Mouse (Mus musculus) spleen, postnatal 4 days (tissue): ENCODE measurements at regions not wholly inside any gene's neighbourhood (a gene's known extent, or its start where the extent isn't known, plus 50 kb on each side); places are given as distances from the start of the nearest gene placed in this dataset.
"Not testable (repeated sequence)": the region's sequence is repeated elsewhere in the genome, so short reads cannot be mapped to it uniquely, and the experiment has no call there.

Experiments used
- DNase-seq, 2 experiments: peaks; one replicate each; pipeline ENCODE4 v3.0.0; 2022; ENCODE audit warnings: low spot score in 2 of 2

DNA sequence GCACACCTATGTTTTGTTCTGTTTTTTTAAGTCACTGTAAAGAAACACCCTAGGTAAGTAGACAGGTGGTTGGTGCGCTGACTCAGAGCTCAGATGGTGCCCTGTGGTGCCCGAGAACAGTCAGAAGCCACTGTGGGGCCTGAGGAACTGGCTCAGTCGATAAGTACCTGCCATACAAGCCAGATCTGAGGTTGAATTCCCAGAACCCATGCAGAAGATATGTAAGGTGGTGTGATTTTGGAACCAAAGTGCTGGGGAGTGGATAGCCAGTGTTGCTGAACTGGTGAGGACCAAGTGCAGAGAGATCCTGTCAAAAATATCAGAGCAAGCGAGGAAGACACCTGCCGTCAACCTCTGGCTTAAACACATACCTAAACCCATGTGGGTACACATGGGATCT, 65.4 kb downstream of the Chst1 start:
- no peak for DNase-seq

DNA sequence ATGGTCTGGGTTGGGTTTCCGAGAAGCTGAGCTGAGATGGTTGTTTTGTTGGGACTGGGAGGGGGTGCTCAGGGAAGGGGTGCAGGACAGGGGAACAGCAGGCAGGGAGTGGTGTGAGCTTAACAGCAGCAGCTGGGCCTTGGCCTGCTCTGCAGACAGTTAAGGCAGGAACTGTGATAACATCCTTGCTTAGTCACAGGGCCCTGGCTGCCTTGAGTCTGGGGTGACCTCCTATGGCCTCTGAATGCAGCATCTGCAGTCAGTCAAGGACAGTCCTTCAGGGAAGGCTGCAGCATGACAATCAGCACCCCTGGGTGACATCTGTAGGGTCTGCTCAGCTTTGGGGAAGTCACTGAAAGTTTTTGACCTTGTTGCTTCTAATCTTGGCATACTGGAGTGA, 67.7 kb downstream of the Chst1 start:
- DNase-seq: peak in 1 of 2 experiments; percentile 26

DNA sequence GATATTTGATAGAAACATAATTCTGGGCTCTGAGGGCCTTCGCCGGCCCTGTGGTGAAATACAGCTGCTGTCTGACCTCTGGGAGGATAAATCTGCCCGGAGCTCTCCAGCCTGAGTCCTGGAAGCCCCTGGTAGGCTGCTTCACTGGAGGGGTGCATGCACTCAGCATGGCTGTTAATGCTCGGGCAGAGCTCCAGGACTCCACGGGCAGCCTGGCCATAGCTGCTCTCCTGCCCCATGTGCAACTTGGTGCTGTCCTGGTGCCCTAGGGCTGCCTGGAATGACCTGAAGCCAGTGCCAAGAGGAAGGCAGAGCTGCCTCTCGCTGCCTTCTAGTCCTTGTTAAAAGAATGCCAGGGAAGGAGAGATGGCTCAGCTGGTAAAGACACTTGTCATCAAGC, 68.2 kb downstream of the Chst1 start:
- DNase-seq: no peak

DNA sequence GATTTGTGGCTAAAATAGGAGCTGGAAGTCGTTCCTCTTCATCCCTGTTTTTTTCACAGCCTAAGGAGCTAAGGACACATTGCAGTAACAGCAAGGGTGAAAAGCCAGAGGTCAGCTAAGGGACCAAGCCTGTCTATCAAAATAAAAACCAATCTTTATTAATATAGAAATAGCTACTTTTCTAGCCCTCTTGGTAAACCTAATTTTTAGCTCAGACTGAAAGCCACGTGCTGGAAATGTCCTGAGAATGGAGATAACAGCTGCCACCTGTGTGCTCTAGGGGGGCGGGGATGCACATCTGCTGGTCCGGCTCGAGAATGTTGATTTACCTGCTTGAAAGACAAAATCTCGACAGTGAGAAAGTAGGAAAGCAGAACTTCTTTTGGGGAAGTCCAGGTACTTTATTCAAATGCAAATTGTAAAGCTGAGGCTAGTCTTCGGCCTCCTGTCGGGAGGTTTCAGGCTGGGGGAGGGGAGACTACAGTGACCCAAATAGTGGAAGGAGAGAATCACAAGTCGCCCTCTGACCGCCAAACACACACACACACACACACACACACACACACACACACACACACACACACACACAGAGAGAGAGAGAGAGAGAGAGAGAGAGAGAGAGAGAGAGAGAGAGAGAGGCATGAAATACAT, 70.0 kb downstream of the Chst1 start:
- not testable (repeated sequence) for DNase-seq

DNA sequence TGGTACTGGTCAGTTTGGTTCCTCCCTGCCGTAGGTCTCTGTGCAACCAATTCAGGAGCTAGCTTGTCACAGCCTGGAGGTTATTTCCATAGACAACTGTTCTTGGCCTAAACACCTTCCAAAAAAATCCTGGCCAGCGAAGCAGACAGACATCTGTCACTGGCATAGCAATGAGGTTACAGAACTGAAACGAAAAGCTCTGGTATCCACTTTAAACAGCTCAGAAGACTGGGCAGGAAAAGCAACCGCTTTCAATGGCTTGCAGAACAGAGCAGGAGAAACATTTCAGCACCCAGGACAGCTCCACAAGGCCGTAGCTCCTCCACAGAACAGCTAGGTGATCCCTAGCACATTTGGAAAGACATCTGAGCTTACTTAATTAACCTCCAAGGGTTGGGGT, 72.1 kb downstream of the Chst1 start:
- peak; percentile 51 to 76 for DNase-seq

DNA sequence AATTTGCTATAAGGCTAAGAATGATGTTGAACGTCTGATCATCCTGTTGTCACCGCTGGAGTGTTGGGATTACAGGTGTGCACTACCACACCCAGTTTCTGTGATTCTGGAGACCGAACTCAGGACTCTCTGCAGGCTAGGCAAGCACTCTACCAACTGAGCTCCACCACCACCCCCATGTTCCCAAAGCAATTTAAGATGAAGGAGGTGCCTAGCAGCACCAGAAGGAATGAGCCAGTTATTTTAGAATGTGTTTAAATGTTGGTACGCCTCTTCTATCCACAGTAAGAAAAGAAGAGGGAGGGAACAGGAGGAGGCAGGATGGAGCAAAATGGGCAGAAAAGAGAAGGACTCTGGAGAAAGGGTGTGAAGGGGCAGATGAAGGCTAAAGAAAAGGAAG, 72.6 kb downstream of the Chst1 start:
- no peak for DNase-seq

DNA sequence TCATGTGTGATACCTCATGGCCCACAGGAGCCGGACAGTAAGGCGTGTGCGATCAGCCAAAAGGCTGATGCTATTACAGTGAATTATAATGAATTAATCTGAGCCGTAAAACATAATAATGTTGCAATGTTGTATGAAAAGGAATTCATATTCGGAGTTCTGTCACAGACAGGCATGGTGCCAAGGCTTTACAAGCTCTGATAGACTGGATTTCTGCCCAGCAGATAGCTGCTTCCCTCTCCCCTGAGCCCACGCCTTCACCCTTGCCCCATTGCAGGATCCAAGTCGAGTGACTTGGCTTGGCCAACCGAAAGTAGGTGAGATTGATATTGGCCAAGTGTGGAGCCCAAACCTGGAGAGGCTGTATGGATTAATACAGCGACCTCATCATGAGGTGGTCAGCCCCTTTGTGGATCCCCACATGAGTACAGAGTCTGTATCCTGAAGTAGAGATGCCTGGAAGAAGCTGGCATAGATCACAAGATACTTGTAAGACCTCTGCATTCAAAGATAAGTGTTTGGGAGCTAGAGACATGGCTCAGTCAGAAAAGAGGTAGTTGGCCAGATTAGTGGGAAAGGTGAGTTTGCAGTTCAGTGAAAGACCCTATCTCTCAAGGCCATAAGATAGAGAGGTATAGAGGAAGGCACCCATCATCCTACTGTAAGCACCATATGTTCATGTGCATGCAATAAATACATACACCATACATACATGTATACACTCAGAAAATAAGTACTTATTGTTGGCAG, 73.7 kb downstream of the Chst1 start:
- DNase-seq: no peak

DNA sequence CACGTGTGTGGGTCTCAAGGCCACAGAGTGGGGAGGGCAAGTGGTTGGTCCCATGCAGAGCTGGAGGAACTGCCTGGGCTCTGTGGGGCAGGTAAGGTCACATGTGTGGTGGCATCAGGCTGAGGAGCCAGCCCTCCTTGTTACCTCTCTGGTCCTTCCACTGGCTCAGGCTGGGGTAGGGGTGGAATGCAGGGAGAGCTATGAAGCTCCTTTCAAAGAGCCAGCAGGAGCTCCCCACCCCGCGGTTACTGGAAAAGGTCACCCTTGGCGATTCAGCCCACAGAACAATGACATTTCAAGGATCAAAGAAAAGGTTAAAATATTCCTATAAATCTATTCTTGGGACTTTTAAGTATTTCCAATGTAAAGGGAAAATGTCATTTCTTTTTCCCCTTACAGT, 74.4 kb downstream of the Chst1 start:
- no peak for DNase-seq

DNA sequence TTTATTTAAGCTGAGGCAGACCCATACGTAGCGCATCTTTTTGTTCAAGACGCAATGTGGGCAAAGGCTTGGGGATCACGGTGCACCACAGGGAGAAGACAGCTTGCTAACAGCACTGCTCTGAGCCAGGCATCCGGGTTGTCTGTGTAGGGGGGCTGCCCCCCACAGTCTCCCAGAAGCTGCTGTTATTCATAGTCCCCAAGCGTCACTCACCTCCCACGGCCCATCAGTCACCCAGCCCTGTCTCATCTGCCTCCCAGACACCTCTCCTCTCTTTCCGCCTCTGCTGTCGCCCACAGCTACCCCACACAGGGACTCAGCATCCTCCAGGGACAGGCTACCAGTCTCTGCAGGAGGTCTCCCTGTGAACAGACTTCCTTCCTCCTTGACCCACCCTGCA, 75.7 kb downstream of the Chst1 start:
- DNase-seq: no peak

DNA sequence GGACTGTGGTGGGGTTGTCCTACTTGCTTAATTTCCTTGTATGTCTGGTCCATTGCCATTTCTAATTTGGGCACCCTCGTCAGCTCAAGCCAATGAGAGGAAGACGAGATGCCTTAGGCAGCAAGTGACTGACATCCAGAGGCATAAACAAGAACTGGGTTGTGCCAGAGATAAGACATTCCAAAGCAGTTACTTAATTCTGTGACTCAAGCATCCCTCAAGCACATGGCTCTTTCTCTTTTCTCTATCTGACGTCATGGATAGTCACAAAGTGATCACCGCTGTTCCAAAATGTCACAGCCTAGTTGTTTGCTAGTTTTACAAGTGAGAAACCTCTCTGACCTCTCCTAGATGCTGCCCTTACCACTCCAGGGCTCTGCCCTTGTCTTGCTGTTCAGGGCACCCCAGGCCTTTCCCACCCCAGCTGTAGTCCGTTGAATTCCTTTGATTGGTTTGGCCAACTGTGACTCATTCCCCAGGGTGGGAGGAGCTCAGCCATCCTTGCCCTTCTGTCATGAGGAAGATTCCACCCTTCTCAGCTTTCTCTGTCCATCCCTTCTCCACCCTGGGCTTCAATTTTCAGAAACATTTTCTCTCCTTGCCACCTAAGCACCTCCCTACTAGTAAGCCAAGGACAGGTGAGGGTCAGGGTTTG, 78.9 kb downstream of the Chst1 start:
- no peak for DNase-seq

DNA sequence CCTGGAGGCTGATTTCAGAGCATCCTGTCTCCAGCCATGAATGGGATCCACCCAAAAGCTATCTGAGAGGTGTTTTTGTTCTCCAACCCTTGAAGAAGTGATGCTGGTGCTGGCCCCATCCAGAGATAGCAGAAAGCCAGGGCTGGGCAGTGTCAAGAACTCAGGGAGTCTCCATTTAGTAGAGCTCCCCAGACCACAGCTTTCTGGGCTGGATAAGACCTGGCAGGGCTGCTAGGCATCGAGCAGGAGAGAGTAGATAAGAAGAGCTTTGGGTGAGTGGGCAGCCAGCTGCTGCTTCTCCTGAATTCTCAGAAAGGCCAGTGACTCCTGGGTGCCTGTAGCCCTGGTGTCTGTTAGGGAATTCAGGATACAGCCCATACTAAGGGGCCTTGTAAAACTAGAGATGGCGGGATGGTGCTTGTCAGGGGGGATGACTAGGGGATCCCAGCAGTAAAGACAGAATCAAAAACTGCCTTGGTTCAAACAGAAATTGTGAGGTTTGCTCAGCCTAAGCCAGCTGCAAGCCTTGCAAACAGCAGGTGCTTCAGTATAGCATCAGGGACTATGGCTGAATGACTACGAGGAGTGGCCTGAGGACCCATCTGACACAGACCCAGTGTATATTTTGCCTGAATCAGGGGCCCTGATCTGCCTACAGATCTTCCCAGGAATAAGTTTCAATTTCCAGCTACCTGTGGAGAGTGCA, 79.6 kb downstream of the Chst1 start:
- DNase-seq: peak in 1 of 2 experiments; percentile 53

DNA sequence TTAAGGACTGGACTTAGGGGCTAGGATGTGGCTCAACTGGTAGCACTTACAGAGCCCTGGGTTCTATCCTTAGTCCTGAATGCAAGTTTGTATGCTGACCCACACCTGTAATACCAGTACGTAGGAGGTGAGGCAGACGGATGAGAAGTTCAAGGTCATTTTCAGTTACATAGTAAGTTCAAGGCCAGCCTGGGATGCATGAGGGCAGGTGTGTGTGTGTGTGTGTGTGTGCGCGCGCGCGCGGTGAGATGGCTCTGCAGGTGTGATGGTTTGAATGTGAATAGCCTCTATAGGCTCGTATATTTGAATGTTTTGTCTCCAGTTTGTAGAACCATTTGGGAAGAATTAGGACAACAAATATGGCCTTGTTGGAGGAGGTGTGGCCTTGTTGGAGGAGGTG, 82.7 kb downstream of the Chst1 start:
- no peak for DNase-seq

DNA sequence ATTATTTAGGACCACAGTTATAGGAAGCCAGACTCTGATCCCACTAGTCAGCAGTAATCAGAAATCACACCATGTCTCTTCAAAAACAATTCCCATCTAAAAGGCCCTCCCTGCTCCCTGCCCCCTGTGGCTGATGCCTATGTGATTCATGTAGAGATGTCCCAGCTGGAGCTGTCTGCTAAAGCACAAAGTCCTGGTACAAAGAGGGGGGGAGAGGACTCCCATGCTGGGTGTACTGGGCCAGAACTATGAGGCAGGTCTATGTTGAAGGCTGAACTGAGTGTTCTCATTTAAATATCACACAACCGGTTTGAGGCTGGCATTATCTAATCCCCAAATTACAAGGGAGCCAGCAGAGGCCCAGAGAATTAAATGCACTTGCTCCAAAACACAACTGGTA, 88.2 kb downstream of the Chst1 start:
- no peak for DNase-seq

DNA sequence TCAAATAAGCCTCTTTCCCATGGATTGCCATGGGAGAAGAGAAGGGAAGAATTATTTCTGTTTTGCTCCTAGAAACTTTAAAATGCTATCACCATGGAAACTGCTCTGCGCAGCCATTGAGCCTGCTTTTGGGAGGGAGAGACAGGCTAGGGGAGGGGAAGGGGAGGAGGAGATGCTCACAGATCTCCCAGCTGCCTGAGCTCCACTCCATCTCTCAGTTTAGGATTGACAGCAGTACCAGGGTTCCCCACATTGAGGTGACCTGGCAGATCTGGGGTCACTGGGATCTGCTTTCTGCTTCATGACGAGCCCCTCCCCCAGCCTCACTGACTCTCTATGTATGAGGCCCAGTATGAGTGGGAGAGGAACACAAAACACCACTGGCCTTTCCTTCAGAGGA, 89.7 kb downstream of the Chst1 start:
- DNase-seq: no peak

DNA sequence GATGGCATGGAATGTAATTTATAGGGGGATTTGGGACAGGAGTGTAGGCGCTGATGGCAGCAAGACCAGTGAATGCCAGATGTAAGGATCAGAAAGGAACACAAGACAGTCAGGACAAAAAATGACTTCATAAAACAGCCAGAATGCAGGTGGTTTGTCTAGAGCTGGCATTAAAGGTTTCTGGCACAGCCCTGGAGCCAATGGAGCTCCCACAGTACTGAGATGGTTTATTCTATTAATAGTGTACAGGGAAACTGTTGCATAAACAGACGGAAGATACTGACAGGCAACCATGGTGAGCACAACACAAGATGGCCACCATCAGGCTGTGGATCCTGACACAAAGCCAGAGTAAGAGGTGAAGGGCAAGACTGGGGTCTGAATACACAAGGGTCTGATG, 90.8 kb downstream of the Chst1 start:
- DNase-seq: no peak

DNA sequence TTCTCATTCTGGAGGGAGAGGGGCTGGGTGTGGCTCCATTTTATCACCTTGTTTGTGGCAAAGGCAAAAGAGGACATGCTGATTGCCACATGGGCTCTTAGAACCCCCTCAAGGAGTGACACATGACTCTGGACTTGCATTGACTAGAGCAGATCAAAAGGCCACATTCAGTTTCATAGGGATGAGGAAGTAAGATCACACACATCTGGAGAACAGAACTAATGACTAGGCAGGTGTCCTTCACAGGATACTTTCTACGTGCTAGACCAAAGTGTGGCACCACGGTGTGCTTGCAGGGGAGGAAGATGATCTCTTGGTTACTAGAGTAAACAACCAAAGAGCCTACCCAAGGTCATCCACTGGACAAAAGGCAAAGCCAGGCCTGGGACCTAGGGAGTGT, 91.9 kb downstream of the Chst1 start:
- no peak for DNase-seq

DNA sequence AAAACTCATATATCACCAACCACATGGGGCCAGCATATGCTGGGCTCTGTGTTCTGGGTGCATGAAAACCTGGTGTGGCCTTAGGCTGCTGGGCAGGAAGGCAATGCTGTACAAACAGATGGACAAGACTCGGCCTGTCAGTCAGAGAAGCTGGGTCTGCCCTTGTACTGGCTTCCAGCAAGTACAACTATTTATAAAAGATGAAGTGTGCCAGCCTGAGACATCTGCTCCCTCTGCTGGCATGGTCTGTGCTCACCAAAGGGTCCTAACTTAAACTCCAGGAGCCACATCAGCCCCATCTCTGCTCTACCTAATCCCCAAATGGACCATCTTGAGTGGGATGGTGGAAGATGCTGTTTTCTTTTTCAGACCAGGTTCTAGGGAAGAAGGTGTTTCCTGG, 93.1 kb downstream of the Chst1 start:
- no peak for DNase-seq

DNA sequence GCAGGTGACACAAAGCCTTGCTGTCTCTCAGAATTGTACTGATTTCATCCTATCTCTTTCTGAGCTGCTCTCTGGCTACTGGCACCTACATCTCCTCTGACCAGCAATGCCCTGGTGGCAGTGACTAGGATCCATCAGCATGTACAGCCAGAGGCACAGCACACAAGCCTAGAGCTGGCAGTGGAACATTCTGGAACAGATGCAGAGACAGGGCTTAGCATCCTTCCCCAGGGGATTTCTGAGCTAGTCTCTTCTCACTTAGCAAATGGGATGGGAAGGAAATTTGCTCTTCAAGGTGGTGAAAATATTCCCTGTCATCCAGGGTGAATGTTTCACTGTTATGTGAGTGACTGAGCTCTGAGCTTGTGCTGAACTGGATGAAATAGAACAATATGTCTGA, 93.5 kb downstream of the Chst1 start:
- no peak for DNase-seq

DNA sequence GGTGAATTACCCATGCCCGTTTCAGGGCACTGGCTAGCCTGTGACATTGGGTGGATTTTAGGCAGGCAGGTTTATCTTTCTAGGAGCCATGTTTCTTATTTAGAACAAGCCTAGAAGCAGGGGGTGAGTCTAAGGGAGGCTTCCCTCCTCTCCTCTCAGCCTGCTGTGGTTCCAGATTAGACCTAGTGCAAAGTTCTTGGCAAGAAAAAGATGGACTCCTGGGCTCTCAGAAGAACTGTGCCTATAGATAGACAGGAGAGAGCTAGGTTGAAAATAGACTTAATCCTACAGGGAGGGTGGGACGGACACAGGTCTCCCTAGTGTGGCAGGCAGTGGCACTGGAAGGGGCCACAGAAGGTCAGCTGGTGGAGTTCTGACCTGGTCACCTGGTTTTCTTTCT, 95.3 kb downstream of the Chst1 start:
- no peak for DNase-seq

DNA sequence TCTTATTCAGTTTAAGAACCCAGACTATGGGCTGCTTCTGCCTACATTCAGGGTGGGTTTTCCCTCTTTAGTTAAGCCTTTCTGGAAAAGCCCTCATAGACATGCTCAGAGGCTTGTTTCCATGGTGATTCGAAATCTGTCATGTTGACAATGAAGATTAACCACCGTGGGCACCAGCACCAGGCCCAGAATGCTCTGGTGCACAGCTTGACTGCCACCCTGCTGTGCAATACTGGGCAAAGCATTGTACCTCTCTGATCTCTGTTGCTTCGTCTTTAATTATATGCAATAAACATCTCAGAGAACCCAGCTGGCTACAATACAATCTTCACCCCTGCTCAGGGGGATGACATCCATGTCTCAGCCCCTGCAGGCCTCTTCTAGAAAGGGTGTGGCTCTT, 96.4 kb downstream of the Chst1 start:
- DNase-seq: no peak

DNA sequence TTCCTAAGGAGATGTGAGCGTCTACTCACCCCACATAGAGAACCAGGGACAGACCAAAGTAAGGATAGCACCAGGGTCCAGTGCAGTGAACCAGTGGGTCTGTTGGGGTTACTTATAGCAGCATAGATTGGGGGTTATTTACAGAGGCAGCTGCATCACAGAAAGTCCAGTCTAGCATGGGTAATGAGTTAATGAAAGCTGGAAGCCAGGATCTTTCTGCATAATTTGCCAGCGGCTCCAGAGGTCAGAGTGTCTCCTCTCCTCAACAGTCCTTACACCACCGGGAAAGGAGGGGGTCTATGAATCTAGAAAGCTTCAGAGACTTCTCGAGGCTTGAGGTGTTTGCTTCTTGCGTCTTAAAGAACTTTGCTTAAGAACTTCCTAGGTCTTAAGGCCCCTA, 98.2 kb downstream of the Chst1 start:
- DNase-seq: no peak

DNA sequence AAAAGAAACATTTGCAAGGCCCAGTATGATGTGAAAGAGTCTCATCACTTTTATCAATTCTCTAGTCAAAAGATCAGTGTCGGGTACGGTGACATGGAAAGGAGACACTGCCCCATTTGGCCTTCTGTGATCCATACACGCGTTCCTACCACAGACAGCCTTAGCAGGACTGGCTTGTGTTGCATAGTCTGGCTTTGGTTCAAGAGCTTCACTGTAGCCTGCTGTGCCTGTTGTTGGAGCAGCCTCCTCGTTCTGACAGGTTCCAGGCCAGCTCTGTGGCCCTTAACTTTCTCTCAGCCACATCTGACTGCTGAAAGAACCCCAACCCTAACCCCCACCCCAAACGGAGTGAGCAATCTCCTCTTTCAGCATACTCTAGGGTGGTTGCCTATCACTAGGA, 99.9 kb downstream of the Chst1 start:
- no peak for DNase-seq

DNA sequence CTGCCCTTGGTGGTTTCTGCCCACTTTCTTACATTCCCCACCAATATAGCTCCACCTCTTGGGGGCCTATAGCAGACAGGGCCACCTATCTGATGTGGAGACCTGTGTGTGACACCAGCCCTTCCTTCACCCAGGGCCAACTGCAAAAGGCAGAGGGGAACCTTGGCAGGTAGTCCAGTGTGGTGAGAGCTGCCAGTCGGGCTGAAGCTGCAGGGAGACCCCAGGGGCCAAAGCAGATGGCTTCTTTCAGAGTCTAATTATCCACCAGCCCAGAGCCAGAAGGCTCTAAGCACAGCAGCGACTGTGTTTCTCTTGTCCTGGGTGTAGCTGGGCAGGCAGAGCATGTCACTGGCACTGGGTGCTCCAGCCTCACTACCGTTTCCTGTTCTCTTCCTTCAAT, 104.5 kb downstream of the Chst1 start:
- no peak for DNase-seq
